Comparison of ENCODE assay signal across 1 mouse cellular context in genomic region chr2:30783346-30783745, GRCm38 (mm10).
TF ChIP-seq lines count a peak whose summit lies in the region.

No protein-coding gene starts in this region.

TF ChIP-seq in MEL, 35 proteins besides CTCF, POLR2A, EP300 and RAD21 (continued from another document):
- TF ChIP-seq ETS1 (IDR thresholded peaks at IDR 0.05; ENCODE audit: low read depth, low read length) (0 out of 2 replicates have a peak, but pooled peaks have one; percentile 6), USF2 (IDR thresholded peaks at IDR 0.05; ENCODE audit: borderline replicate concordance in 1 of 2, insufficient read depth in 1 of 2, low read depth in 1 of 2, low read length in 2 of 2) (peak in 1 of 2 experiments; percentile 81; a peak in 2 of 4 replicates), E2F4 (IDR thresholded peaks at IDR 0.05; ENCODE audit: borderline replicate concordance, low read depth, low read length) (no peak), CHD1 (IDR thresholded peaks at IDR 0.05; ENCODE audit: low read depth, low read length) (no peak), MXI1 (IDR thresholded peaks at IDR 0.05; ENCODE audit: low read depth, low read length) (no peak; the same call in 1 of the 2 replicates), ZNF384 (IDR thresholded peaks at IDR 0.05; ENCODE audit: low read depth, low read length) (no peak), RCOR1 (IDR thresholded peaks at IDR 0.05; ENCODE audit: low read depth, low read length) (no peak), ZMIZ1 (IDR thresholded peaks at IDR 0.05; ENCODE audit: low read depth, low read length) (no peak), GATA1 (IDR thresholded peaks at IDR 0.05; ENCODE audit: low read depth, low read length) (no peak), NRF1 (IDR thresholded peaks at IDR 0.05; ENCODE audit: insufficient read depth, low read depth, low read length, poor library complexity, severe bottlenecking) (no peak), UBTF (IDR thresholded peaks at IDR 0.05; ENCODE audit: borderline replicate concordance, insufficient read depth, low read depth, low read length) (no peak), ZC3H11A (IDR thresholded peaks at IDR 0.05; ENCODE audit: low read depth, low read length) (no peak), USF1 (IDR thresholded peaks at IDR 0.05; ENCODE audit: low read depth, low read length) (peak; percentile 95)
